Mouse (Mus musculus) MEL (cell line): ENCODE results near the gene Gpr37. TPM values are rescaled to one million over a fixed set of nuclear protein-coding genes. Genes with fewer than 3 reads are reported as not detected.

Source experiments
- DNase-seq: peaks from one replicate; pipeline ENCODE4 v3.0.0; 2011; ENCODE audit warnings: low read depth, low spot score
- H3K27ac ChIP-seq: 2 replicates; pipeline ENCODE4 v1.5.1; 2012; ENCODE audit warnings: low read depth, mild to moderate bottlenecking, control low read depth, low read length, moderate library complexity; ENCODE audit not compliant: control insufficient read depth
- H3K27me3 ChIP-seq, 2 experiments: fragments of 150-350 bp in 1 of 2; sonication (generic) in 1 of 2; 2 replicates each; pipeline ENCODE4 v1.6.1; 2012; ENCODE audit warnings: low read length in 2 of 2, mild to moderate bottlenecking in 2 of 2, improper control_type of control experiment in 1 of 2, moderate library complexity in 1 of 2; ENCODE audit not compliant: insufficient read depth in 2 of 2, control insufficient read depth in 1 of 2
- H3K36me3 ChIP-seq, 2 experiments: 2 replicates each; pipeline ENCODE4 v1.6.1; 2012 to 2014; ENCODE audit warnings: low read length in 2 of 2, improper control_type of control experiment in 1 of 2, inconsistent platforms in 1 of 2, mild to moderate bottlenecking in 1 of 2; ENCODE audit not compliant: insufficient read depth in 2 of 2, control insufficient read depth in 1 of 2
- H3K4me1 ChIP-seq, 2 experiments: fragments of 150-350 bp in 1 of 2; sonication (generic) in 1 of 2; 2 replicates each; pipeline ENCODE4 v1.6.1; 2012; ENCODE audit warnings: low read length in 2 of 2, improper control_type of control experiment in 1 of 2, mild to moderate bottlenecking in 1 of 2; ENCODE audit not compliant: insufficient read depth in 2 of 2, control insufficient read depth in 1 of 2
- H3K4me3 ChIP-seq, 2 experiments: fragments of 150-350 bp in 1 of 2; sonication (generic) in 1 of 2; 2 replicates each; pipeline ENCODE4 v1.5.1; 2012; ENCODE audit warnings: low read depth in 2 of 2, low read length in 2 of 2, mild to moderate bottlenecking in 2 of 2, moderate library complexity in 2 of 2, control low read depth in 1 of 2, improper control_type of control experiment in 1 of 2; ENCODE audit not compliant: control insufficient read depth in 1 of 2, insufficient read depth in 1 of 2
- H3K79me2 ChIP-seq: 2 replicates; pipeline ENCODE4 v1.6.1; 2012; ENCODE audit warnings: mild to moderate bottlenecking, low read length, moderate library complexity; ENCODE audit not compliant: control insufficient read depth, poor library complexity, insufficient read depth
- H3K9ac ChIP-seq: 2 replicates; pipeline ENCODE4 v1.6.1; 2012; ENCODE audit warnings: low read depth, mild to moderate bottlenecking, control low read depth, low read length, moderate library complexity; ENCODE audit not compliant: control insufficient read depth, poor library complexity, severe bottlenecking
- H3K9me3 ChIP-seq: fragments of 150-350 bp; sonication (generic); replicated peaks from 2 replicates; pipeline ENCODE4 v1.6.1; 2012; ENCODE audit warnings: mild to moderate bottlenecking, low read length, improper control_type of control experiment, moderate library complexity; ENCODE audit not compliant: insufficient read depth
- CHD1 ChIP-seq: IDR thresholded peaks from 2 replicates; pipeline ENCODE4 v1.6.1; 2012; ENCODE audit warnings: low read depth, mild to moderate bottlenecking, inconsistent platforms, low read length, improper control_type of control experiment
- CTCF ChIP-seq, 3 experiments: IDR thresholded peaks in 2 of 3; conservative IDR thresholded peaks in 1 of 3; 2 replicates each; pipeline ENCODE4 v1.5.1; 2011 to 2012; ENCODE audit warnings: low read length in 3 of 3, low read depth in 2 of 3, mild to moderate bottlenecking in 2 of 3, improper control_type of control experiment in 1 of 3, inconsistent platforms in 1 of 3, mixed read lengths in 1 of 3, moderate library complexity in 1 of 3; ENCODE audit not compliant: control insufficient read depth in 1 of 3, insufficient read depth in 1 of 3, poor library complexity in 1 of 3, severe bottlenecking in 1 of 3
- E2F4 ChIP-seq: IDR thresholded peaks from 2 replicates; pipeline ENCODE4 v1.6.1; 2011; ENCODE audit warnings: low read depth, low read length, improper control_type of control experiment, borderline replicate concordance
- EP300 ChIP-seq, 2 experiments: IDR thresholded peaks; 2 replicates each; pipeline ENCODE4 v1.6.1; 2011; ENCODE audit warnings: improper control_type of control experiment in 2 of 2, low read length in 2 of 2, low read depth in 1 of 2, mild to moderate bottlenecking in 1 of 2
- ETS1 ChIP-seq: IDR thresholded peaks from 2 replicates; pipeline ENCODE4 v1.6.1; 2012; ENCODE audit warnings: low read depth, mild to moderate bottlenecking, inconsistent platforms, low read length, improper control_type of control experiment, moderate library complexity
- HCFC1 ChIP-seq: IDR thresholded peaks from 2 replicates; pipeline ENCODE4 v1.6.1; 2012; ENCODE audit warnings: low read depth, mild to moderate bottlenecking, inconsistent platforms, low read length, improper control_type of control experiment, moderate library complexity
- KAT2A ChIP-seq: conservative IDR thresholded peaks from 2 replicates; pipeline ENCODE4 v1.6.1; 2012; ENCODE audit warnings: low read depth, low read length, improper control_type of control experiment, inconsistent platforms
- MAFK ChIP-seq: IDR thresholded peaks from 2 replicates; pipeline ENCODE4 v1.6.1; 2011; ENCODE audit warnings: low read depth, mild to moderate bottlenecking, low read length, improper control_type of control experiment, borderline replicate concordance
- MAX ChIP-seq: IDR thresholded peaks from 2 replicates; pipeline ENCODE4 v1.6.1; 2011; ENCODE audit warnings: low read length, improper control_type of control experiment
- MAZ ChIP-seq: IDR thresholded peaks from 2 replicates; pipeline ENCODE4 v1.6.1; 2012; ENCODE audit warnings: low read depth, mild to moderate bottlenecking, inconsistent platforms, low read length, improper control_type of control experiment
- MXI1 ChIP-seq: IDR thresholded peaks from 2 replicates; pipeline ENCODE4 v1.6.1; 2011; ENCODE audit warnings: mild to moderate bottlenecking, low read depth, low read length, improper control_type of control experiment
- MYC ChIP-seq: IDR thresholded peaks from 2 replicates; pipeline ENCODE4 v1.6.1; 2011; ENCODE audit warnings: low read depth, mild to moderate bottlenecking, low read length, improper control_type of control experiment, moderate library complexity
- POLR2AphosphoS5 ChIP-seq: IDR thresholded peaks from 2 replicates; pipeline ENCODE4 v1.6.1; 2012; ENCODE audit warnings: low read depth, borderline replicate concordance, mild to moderate bottlenecking, inconsistent platforms, low read length, moderate library complexity, mixed read lengths
- RAD21 ChIP-seq: IDR thresholded peaks from 2 replicates; pipeline ENCODE4 v1.6.1; 2011; ENCODE audit warnings: mild to moderate bottlenecking, low read depth, low read length, improper control_type of control experiment
- RCOR1 ChIP-seq: IDR thresholded peaks from 2 replicates; pipeline ENCODE4 v1.6.1; 2012; ENCODE audit warnings: low read depth, mild to moderate bottlenecking, inconsistent platforms, low read length, improper control_type of control experiment
- SMC3 ChIP-seq: IDR thresholded peaks from 2 replicates; pipeline ENCODE4 v1.6.1; 2011; ENCODE audit warnings: low read depth, low read length, improper control_type of control experiment
- TAL1 ChIP-seq: IDR thresholded peaks from 2 replicates; pipeline ENCODE4 v1.6.1; 2012; ENCODE audit warnings: mild to moderate bottlenecking, inconsistent platforms, low read length, moderate library complexity, mixed read lengths
- TCF12 ChIP-seq: IDR thresholded peaks from 2 replicates; pipeline ENCODE4 v1.6.1; 2014; ENCODE audit warnings: low read depth, mild to moderate bottlenecking, inconsistent platforms, low read length, improper control_type of control experiment, moderate library complexity
- UBTF ChIP-seq: IDR thresholded peaks from 2 replicates; pipeline ENCODE4 v1.6.1; 2012; ENCODE audit warnings: low read depth, mild to moderate bottlenecking, inconsistent platforms, low read length, improper control_type of control experiment, moderate library complexity, borderline replicate concordance; ENCODE audit not compliant: insufficient read depth
- USF2 ChIP-seq, 2 experiments: IDR thresholded peaks; 2 replicates each; pipeline ENCODE4 v1.6.1; 2011 to 2012; ENCODE audit warnings: improper control_type of control experiment in 2 of 2, low read length in 2 of 2, borderline replicate concordance in 1 of 2, inconsistent platforms in 1 of 2, low read depth in 1 of 2, mild to moderate bottlenecking in 1 of 2; ENCODE audit not compliant: insufficient read depth in 1 of 2
- ZC3H11A ChIP-seq: IDR thresholded peaks from 2 replicates; pipeline ENCODE4 v1.6.1; 2012; ENCODE audit warnings: low read depth, mild to moderate bottlenecking, inconsistent platforms, low read length, improper control_type of control experiment
- ZMIZ1 ChIP-seq: IDR thresholded peaks from 2 replicates; pipeline ENCODE4 v1.6.1; 2012; ENCODE audit warnings: low read depth, mild to moderate bottlenecking, inconsistent platforms, low read length, improper control_type of control experiment, moderate library complexity
- ZNF384 ChIP-seq: IDR thresholded peaks from 2 replicates; pipeline ENCODE4 v1.6.1; 2012; ENCODE audit warnings: low read depth, mild to moderate bottlenecking, inconsistent platforms, low read length, improper control_type of control experiment
- polyA plus RNA-seq, 2 experiments: library from polyadenylated mRNA; stranded (reverse) in 1 of 2; unstranded in 1 of 2; fragments of >175 nt in 1 of 2; fragments of >200 nt in 1 of 2; gene quantifications; 2 replicates each; pipeline versions ENCODE4 v1.2.1 to v1.2.4; 2012; ENCODE audit warnings: low replicate concordance in 2 of 2, low read depth in 1 of 2; ENCODE audit not compliant: insufficient read length in 2 of 2, insufficient read depth in 1 of 2, missing spikeins in 1 of 2
- total RNA-seq: library from RNA; depleted of rRNA; stranded (reverse); fragments of 300-350 nt; gene quantifications from 2 replicates; pipeline ENCODE4 v1.2.3, GENCODE M21; 2012

Gene Gpr37
- total and polyA plus RNA-seq, 3 experiments = not detected

DNA sequence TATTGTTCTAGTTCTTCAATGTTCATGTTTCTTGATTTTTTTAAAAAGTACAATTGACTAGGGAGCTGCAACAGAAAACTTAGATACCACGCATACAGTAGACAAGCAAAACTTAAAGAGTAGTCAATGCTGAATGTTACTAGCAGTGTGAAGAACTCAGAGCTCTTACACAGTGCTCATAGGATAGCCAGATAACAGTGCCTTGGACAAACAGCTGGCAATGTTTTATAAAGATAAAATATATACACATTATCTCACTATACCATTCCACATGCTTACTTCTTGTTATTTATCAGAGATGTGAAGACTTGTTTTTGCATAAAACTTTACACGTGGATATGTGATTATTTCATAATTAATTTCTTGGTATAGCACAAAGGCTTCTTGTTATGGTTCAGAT is 26.6 kb downstream of the Gpr37 start:
- Histone ChIP-seq H3K4me3 (no peak overlapping the region), H3K27me3 (no peaks in the 10 kb centered on the region), H3K79me2 (no peaks in the 10 kb centered on the region), H3K9ac (no peak overlapping the region), H3K36me3 (no peaks in the 10 kb centered on the region), H3K27ac (no peak overlapping the region), H3K4me1 (no peaks in the 10 kb centered on the region), H3K9me3 (no peaks in the 10 kb centered on the region)
- peak; percentile 8 for DNase-seq
- TF ChIP-seq KAT2A (no peak), MYC (no peak), ZC3H11A (no peak), CHD1 (no peak), TAL1 (no peak), MAZ (no peak), CTCF (IDR thresholded peaks at IDR 0.05 in 2 of 3, conservative IDR thresholded peaks at IDR 0.05 in 1 of 3; ENCODE audit: control insufficient read depth in 1 of 3, insufficient read depth in 1 of 3, low read depth in 2 of 3, low read length in 3 of 3, poor library complexity in 1 of 3, severe bottlenecking in 1 of 3) (no peak), POLR2AphosphoS5 (no peak), TCF12 (peak; percentile 63; the same call in 1 of the 2 replicates), ZMIZ1 (no peak), RAD21 (no peak), RCOR1 (no peak), MXI1 (peak; percentile 15; the same call in 1 of the 2 replicates), USF2 (IDR thresholded peaks at IDR 0.05; ENCODE audit: borderline replicate concordance in 1 of 2, insufficient read depth in 1 of 2, low read depth in 1 of 2, low read length in 2 of 2) (no peak), UBTF (no peak), SMC3 (no peak), MAX (no peak), MAFK (no peak), ETS1 (peak; percentile 32; the same call in 1 of the 2 replicates), HCFC1 (no peak), E2F4 (no peak), ZNF384 (no peak), EP300 (IDR thresholded peaks at IDR 0.05; ENCODE audit: low read depth in 1 of 2, low read length in 2 of 2) (peak in 1 of 2 experiments; percentile 31; a peak in 1 of 4 replicates)
